In genomic region chr14:27622923-27623219, GRCm38 (mm10) we compare ENCODE assay signal across 8 mouse cellular contexts. TPM values are rescaled to one million over a fixed set of nuclear protein-coding genes. Genes with fewer than 3 reads are reported as not detected.
DNase-seq lines count a peak whose midpoint lies in the region; ATAC-seq and TF ChIP-seq lines count a peak whose summit lies in the region.

No protein-coding gene starts in this region.

- 2% methylated on average over 6 of the region's 6 CpGs for WGBS in heart, embryonic 10.5 days
- 0% methylated on average over 6 of the region's 6 CpGs for WGBS in hindbrain, embryonic 10.5 days
- WGBS in liver, postnatal 0 days (ENCODE audit: insufficient replicate concordance) = 3% methylated on average over 5 of the region's 6 CpGs

- H3K4me3 ChIP-seq in heart, embryonic 10.5 days = peak overlapping the region; percentile 76
- peak overlapping the region; percentile 96 for H3K4me3 ChIP-seq in E14TG2a.4 (replicated peaks; ENCODE audit: low read length)
- H3K4me3 ChIP-seq in hindbrain, embryonic 10.5 days = peak overlapping the region; percentile 82
- peak overlapping the region; percentile 47 for H3K4me3 ChIP-seq in liver, postnatal 0 days (ENCODE audit: low read depth, low read length)

- DNase-seq in heart, embryonic 10.5 days (ENCODE audit: low spot score) = no peak
- DNase-seq in heart, adult 11 months = no peak
- no peak for DNase-seq in hindbrain, embryonic 10.5 days (ENCODE audit: low spot score)
- DNase-seq in liver, postnatal 0 days = no peak
- no peak for DNase-seq in spleen, adult 18-20 months
- no peak for DNase-seq in frontal cortex, adult 2 months (ENCODE audit: extremely low spot score in 1 of 2, low spot score in 1 of 2)

- peak overlapping the region; percentile 8; the same call in 1 of the 2 replicates for H3K9ac ChIP-seq in liver, postnatal 0 days (replicated peaks)

- H3K36me3 ChIP-seq in heart, embryonic 10.5 days = no peaks in the 10 kb centered on the region
- H3K36me3 ChIP-seq in E14TG2a.4 (ENCODE audit: insufficient read depth, low read length) = no peaks in the 10 kb centered on the region
- H3K36me3 ChIP-seq in hindbrain, embryonic 10.5 days = no peaks in the 10 kb centered on the region
- H3K36me3 ChIP-seq in liver, postnatal 0 days (replicated peaks; ENCODE audit: insufficient read depth, low read length) = no peaks in the 10 kb centered on the region

- no peak for ATAC-seq in liver, postnatal 0 days
- no peak for ATAC-seq in erythroid progenitor cell, adult 5-6 weeks (replicated peaks; ENCODE audit: low FRiP score, poor library complexity, severe bottlenecking)

- peak overlapping the region; percentile 82 for H3K27ac ChIP-seq in heart, embryonic 10.5 days
- peak overlapping the region; percentile 89 for H3K27ac ChIP-seq in hindbrain, embryonic 10.5 days
- no peak overlapping the region for H3K27ac ChIP-seq in liver, postnatal 0 days (ENCODE audit: low read depth)

- no peak for TF ChIP-seq EP300 in liver, postnatal 0 days (IDR thresholded peaks at IDR 0.05; ENCODE audit: low read depth)

- TF ChIP-seq CTCF in E14TG2a.4 (conservative IDR thresholded peaks at IDR 0.05; ENCODE audit: low read length) = no peak
- TF ChIP-seq CTCF in liver, postnatal 0 days (IDR thresholded peaks at IDR 0.05; ENCODE audit: low read depth) = no peak

- peaks cover 19% of the 10 kb centered on the region for H3K4me1 ChIP-seq in heart, embryonic 10.5 days
- peaks cover 35% of the 10 kb centered on the region for H3K4me1 ChIP-seq in E14TG2a.4 (replicated peaks; ENCODE audit: low read depth, low read length)
- peaks cover 17% of the 10 kb centered on the region for H3K4me1 ChIP-seq in hindbrain, embryonic 10.5 days (replicated peaks)
- no peaks in the 10 kb centered on the region for H3K4me1 ChIP-seq in liver, postnatal 0 days (ENCODE audit: insufficient read depth)

- peak overlapping the region; percentile 71 for H3K4me2 ChIP-seq in liver, postnatal 0 days (ENCODE audit: low read depth, low read length)

- H3K9me3 ChIP-seq in heart, embryonic 10.5 days = no peaks in the 10 kb centered on the region
- H3K9me3 ChIP-seq in E14TG2a.4 (ENCODE audit: low read length) = no peaks in the 10 kb centered on the region
- H3K9me3 ChIP-seq in hindbrain, embryonic 10.5 days = no peaks in the 10 kb centered on the region
- H3K9me3 ChIP-seq in liver, postnatal 0 days (ENCODE audit: low read length) = no peaks in the 10 kb centered on the region

- H3K27me3 ChIP-seq in heart, embryonic 10.5 days (ENCODE audit: insufficient read depth, poor library complexity, severe bottlenecking) = peaks cover 18% of the 10 kb centered on the region
- peaks cover 10% of the 10 kb centered on the region; the same call in 1 of the 2 replicates for H3K27me3 ChIP-seq in E14TG2a.4 (ENCODE audit: insufficient read depth, low read length)
- peaks cover 26% of the 10 kb centered on the region for H3K27me3 ChIP-seq in hindbrain, embryonic 10.5 days (ENCODE audit: insufficient read depth, poor library complexity, severe bottlenecking)
- peaks cover 5% of the 10 kb centered on the region for H3K27me3 ChIP-seq in liver, postnatal 0 days (ENCODE audit: insufficient read depth, low read length)

RNA-seq across cellular contexts. Expression of gene Erc2, which starts 0.6 kb away (rescaled TPM):
- polyA plus RNA-seq in heart, embryonic 10.5 days (2016; fragmentation: Nextera tagmentation; extraction: Ambion mirVana) = 4.8 and 6.2 TPM in 2 replicates
- 9.7 and 15.3 TPM in 2 replicates for polyA plus RNA-seq in hindbrain, embryonic 10.5 days (2016; fragmentation: Nextera tagmentation; extraction: Ambion mirVana)
- polyA plus RNA-seq in liver, postnatal 0 days (2015; fragmentation: Nextera tagmentation; extraction: Ambion mirVana) = 1.5 and 1.9 TPM in 2 replicates
- polyA plus RNA-seq in frontal cortex, adult 2 months (2012; rRNA removed) = 64.4 and 73.5 TPM in 2 replicates
- not detected in 2 replicates for total RNA-seq in erythroid progenitor cell, adult 5-6 weeks (2015; ENCODE audit: low replicate concordance)
- not detected in 2 replicates for total RNA-seq in erythroid progenitor cell, adult 5-6 weeks (2017; ENCODE audit: low replicate concordance)
